Mouse (Mus musculus): ENCODE measurements around the gene Otop3.

DNA sequence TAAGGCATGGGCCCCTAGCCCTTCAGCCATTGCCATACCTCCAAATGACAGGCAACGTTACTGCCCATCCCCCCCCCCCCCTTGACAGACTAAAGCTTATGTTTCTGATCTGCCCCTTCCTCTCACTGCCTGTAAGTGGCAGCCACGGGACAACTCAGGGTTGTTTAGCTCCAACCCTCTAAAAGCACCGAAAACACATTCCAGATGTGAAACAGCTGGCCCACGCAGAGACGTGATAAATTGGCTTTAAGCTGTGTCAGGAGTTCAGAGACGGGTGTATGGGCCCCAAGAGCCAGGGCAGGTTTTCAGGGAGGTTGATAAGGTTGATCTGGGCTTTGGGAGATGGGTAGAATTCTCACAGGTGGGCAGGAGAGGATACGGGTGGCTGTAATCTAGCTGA lies 11.0 kb downstream of the Otop3 start:
- TF ChIP-seq GATA1 (IDR thresholded peaks at IDR 0.05; ENCODE audit: low read length) (no peak), TAL1 (IDR thresholded peaks at IDR 0.05; ENCODE audit: low read length) (no peak)
